Mouse (Mus musculus) CH12.LX (cell line): Measurements from ENCODE around the gene Selenow. TPM values are rescaled to one million over a fixed set of nuclear protein-coding genes. Genes with fewer than 3 reads are reported as not detected.

Source experiments
- DNase-seq: peaks from one replicate; pipeline ENCODE4 v3.0.0-alpha.2; 2013; ENCODE audit errors: extremely low read depth
- H3K27ac ChIP-seq: 2 replicates; pipeline ENCODE4 v1.5.1; 2012; ENCODE audit warnings: low read depth, mild to moderate bottlenecking, control low read depth, moderate library complexity; ENCODE audit not compliant: insufficient read depth
- H3K27me3 ChIP-seq: replicated peaks from 2 replicates; pipeline ENCODE3; 2012; ENCODE audit warnings: inconsistent platforms
- H3K36me3 ChIP-seq, 2 experiments: replicated peaks in 1 of 2; 2 replicates each; pipeline versions ENCODE3 to v1.6.1; 2012; ENCODE audit warnings: inconsistent platforms in 1 of 2, low read length in 1 of 2, mild to moderate bottlenecking in 1 of 2, mixed read lengths in 1 of 2, moderate library complexity in 1 of 2; ENCODE audit not compliant: control insufficient read depth in 1 of 2, insufficient read depth in 1 of 2
- H3K4me1 ChIP-seq, 2 experiments: 2 replicates each; pipeline ENCODE4 v1.6.1; 2012; ENCODE audit warnings: inconsistent platforms in 1 of 2, moderate library complexity in 1 of 2; ENCODE audit not compliant: insufficient read depth in 2 of 2, control insufficient read depth in 1 of 2
- H3K4me2 ChIP-seq: 2 replicates; pipeline ENCODE4 v1.6.1; 2012; ENCODE audit warnings: low read depth, mild to moderate bottlenecking, control low read depth; ENCODE audit not compliant: poor library complexity, insufficient read depth, severe bottlenecking
- H3K4me3 ChIP-seq, 3 experiments: fragments of 150-350 bp in 1 of 3; sonication (generic) in 1 of 3; replicated peaks in 1 of 3; 2 replicates each; pipeline versions ENCODE3 to v1.5.1; 2011 to 2012; ENCODE audit warnings: low read depth in 2 of 3, low read length in 2 of 3, mild to moderate bottlenecking in 2 of 3, moderate library complexity in 2 of 3, control low read depth in 1 of 3, improper control_type of control experiment in 1 of 3, inconsistent platforms in 1 of 3, mixed read lengths in 1 of 3; ENCODE audit not compliant: poor library complexity in 1 of 3
- H3K79me2 ChIP-seq: replicated peaks from 2 replicates; pipeline ENCODE4 v1.6.1; 2012; ENCODE audit warnings: mild to moderate bottlenecking, moderate library complexity; ENCODE audit not compliant: control insufficient read depth, poor library complexity, insufficient read depth, severe bottlenecking; ENCODE audit errors: extremely low read depth
- H3K9ac ChIP-seq: 2 replicates; pipeline ENCODE4 v1.6.1; 2012; ENCODE audit warnings: low read depth, mild to moderate bottlenecking, control low read depth, moderate library complexity; ENCODE audit not compliant: insufficient read depth
- H3K9me3 ChIP-seq: replicated peaks from 2 replicates; pipeline ENCODE3; 2012; ENCODE audit warnings: low read length, inconsistent platforms, mixed read lengths
- BHLHE40 ChIP-seq: IDR thresholded peaks from 2 replicates; pipeline ENCODE4 v1.6.1; 2011; ENCODE audit warnings: mild to moderate bottlenecking, low read depth, low read length, improper control_type of control experiment
- CHD1 ChIP-seq: IDR thresholded peaks from 2 replicates; pipeline ENCODE4 v1.6.1; 2012; ENCODE audit warnings: low read depth, low read length, improper control_type of control experiment, inconsistent platforms
- E2F4 ChIP-seq: IDR thresholded peaks from 2 replicates; pipeline ENCODE4 v1.6.1; 2011; ENCODE audit warnings: low read depth, low read length, improper control_type of control experiment; ENCODE audit not compliant: insufficient replicate concordance
- EP300 ChIP-seq: IDR thresholded peaks from 2 replicates; pipeline ENCODE4 v1.6.1; 2011; ENCODE audit warnings: low read length, improper control_type of control experiment
- ETS1 ChIP-seq: conservative IDR thresholded peaks from 2 replicates; pipeline ENCODE4 v1.6.1; 2012; ENCODE audit warnings: low read depth, mild to moderate bottlenecking, inconsistent platforms, low read length, improper control_type of control experiment, moderate library complexity
- IRF4 ChIP-seq: IDR thresholded peaks from 2 replicates; pipeline ENCODE4 v1.6.1; 2014; ENCODE audit warnings: low read depth, mild to moderate bottlenecking, inconsistent platforms, low read length, improper control_type of control experiment
- JUND ChIP-seq: conservative IDR thresholded peaks from 2 replicates; pipeline ENCODE4 v1.6.1; 2011; ENCODE audit warnings: low read depth, low read length, improper control_type of control experiment
- KAT2A ChIP-seq: IDR thresholded peaks from 2 replicates; pipeline ENCODE4 v1.6.1; 2012; ENCODE audit warnings: low read length, improper control_type of control experiment, inconsistent platforms; ENCODE audit not compliant: insufficient replicate concordance
- MAFK ChIP-seq: IDR thresholded peaks from 2 replicates; pipeline ENCODE4 v1.6.1; 2011; ENCODE audit warnings: low read length, improper control_type of control experiment; ENCODE audit not compliant: insufficient replicate concordance
- MAX ChIP-seq: IDR thresholded peaks from 2 replicates; pipeline ENCODE4 v1.6.1; 2011; ENCODE audit warnings: low read length, improper control_type of control experiment
- MAZ ChIP-seq: IDR thresholded peaks from 2 replicates; pipeline ENCODE4 v1.6.1; 2012; ENCODE audit warnings: low read depth, mild to moderate bottlenecking, inconsistent platforms, low read length, improper control_type of control experiment, moderate library complexity
- MEF2A ChIP-seq: IDR thresholded peaks from 2 replicates; pipeline ENCODE4 v1.6.1; 2014; ENCODE audit warnings: low read depth, mild to moderate bottlenecking, inconsistent platforms, low read length, improper control_type of control experiment, borderline replicate concordance
- MYC ChIP-seq: IDR thresholded peaks from 2 replicates; pipeline ENCODE4 v1.6.1; 2011; ENCODE audit warnings: low read depth, mild to moderate bottlenecking, improper control_type of control experiment, low read length
- NELFE ChIP-seq: IDR thresholded peaks from 2 replicates; pipeline ENCODE4 v1.6.1; 2011; ENCODE audit warnings: low read depth, low read length, improper control_type of control experiment
- PAX5 ChIP-seq: IDR thresholded peaks from 2 replicates; pipeline ENCODE4 v1.6.1; 2012; ENCODE audit warnings: low read length, inconsistent platforms, mixed read lengths
- POLR2A ChIP-seq: IDR thresholded peaks from 2 replicates; pipeline ENCODE4 v1.6.1; 2011; ENCODE audit warnings: low read depth, mild to moderate bottlenecking, improper control_type of control experiment, low read length
- POLR2AphosphoS2 ChIP-seq: IDR thresholded peaks from 2 replicates; pipeline ENCODE4 v1.6.1; 2011; ENCODE audit warnings: low read depth, low read length, improper control_type of control experiment
- RCOR1 ChIP-seq: conservative IDR thresholded peaks from 2 replicates; pipeline ENCODE4 v1.6.1; 2012; ENCODE audit warnings: low read depth, mild to moderate bottlenecking, inconsistent platforms, low read length, improper control_type of control experiment
- SIN3A ChIP-seq: IDR thresholded peaks from 2 replicates; pipeline ENCODE4 v1.6.1; 2012; ENCODE audit warnings: low read length, improper control_type of control experiment, inconsistent platforms
- SMC3 ChIP-seq: IDR thresholded peaks from 2 replicates; pipeline ENCODE4 v1.6.1; 2011; ENCODE audit warnings: low read depth, low read length, improper control_type of control experiment
- TBP ChIP-seq: conservative IDR thresholded peaks from 2 replicates; pipeline ENCODE4 v1.6.1; 2011; ENCODE audit warnings: low read depth, low read length, improper control_type of control experiment
- TCF12 ChIP-seq: IDR thresholded peaks from 2 replicates; pipeline ENCODE4 v1.6.1; 2014; ENCODE audit warnings: low read depth, mild to moderate bottlenecking, inconsistent platforms, low read length, improper control_type of control experiment
- ZC3H11A ChIP-seq: IDR thresholded peaks from 2 replicates; pipeline ENCODE4 v1.6.1; 2012; ENCODE audit warnings: low read depth, mild to moderate bottlenecking, inconsistent platforms, low read length, improper control_type of control experiment
- ZMIZ1 ChIP-seq: IDR thresholded peaks from 2 replicates; pipeline ENCODE4 v1.6.1; 2012; ENCODE audit warnings: low read depth, mild to moderate bottlenecking, inconsistent platforms, low read length, improper control_type of control experiment
- ZNF384 ChIP-seq: IDR thresholded peaks from 2 replicates; pipeline ENCODE4 v1.6.1; 2012; ENCODE audit warnings: low read depth, low read length, improper control_type of control experiment, inconsistent platforms
- dilution Hi-C: fragments of 300-500 bp; cut with MboI; formaldehyde crosslinking; loops from 2 replicates; pipeline ENCODE4 v1.14.3; 2020; ENCODE audit warnings: low sequenced_read_pairs; ENCODE audit not compliant: extremely low pct_unique_long_range_greater_than_20kb, extremely low pct_ligation_motif_present
- in situ Hi-C: fragments of 300-500 bp; cut with MboI; formaldehyde crosslinking; loops from 3 replicates; pipeline ENCODE4 v1.14.3; 2019; ENCODE audit warnings: low sequenced_read_pairs, low pct_ligation_motif_present, low pct_unique_long_range_greater_than_20kb, mixed read lengths
- polyA plus RNA-seq: library from polyadenylated mRNA; unstranded; fragments of >175 nt; gene quantifications from 2 replicates; pipeline ENCODE4 v1.2.1, GENCODE M21; 2012; ENCODE audit warnings: low read depth; ENCODE audit not compliant: insufficient read length
- total RNA-seq, 2 experiments: library from RNA; depleted of rRNA; stranded (reverse); fragments of 300-350 nt in 1 of 2; fragments of >200 nt in 1 of 2; gene quantifications; 2 replicates each; pipeline ENCODE4 v1.2.3; 2012 to 2014

The Selenow gene
- total and polyA plus RNA-seq, 3 experiments: 44.9 to 257 (median 65.2) TPM

DNA sequence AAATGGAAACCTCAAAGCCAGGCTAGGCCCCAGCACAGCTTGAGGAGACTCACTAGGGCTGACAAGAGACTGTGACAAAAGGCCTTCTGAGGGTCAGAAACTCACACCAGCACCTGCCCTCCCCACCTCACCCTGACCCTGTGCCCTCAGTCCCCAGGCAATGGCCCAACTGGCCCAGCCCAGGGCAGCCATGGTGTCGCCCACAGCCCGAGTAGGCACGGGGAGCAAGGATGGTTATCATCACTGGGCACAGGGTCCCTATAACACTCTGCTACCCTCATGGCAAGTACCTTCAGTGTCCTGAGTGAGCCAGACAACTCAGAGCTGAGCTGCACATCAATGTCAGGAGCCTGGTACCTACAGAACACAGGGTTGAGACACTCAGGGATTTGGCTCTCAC, 16.4 kb upstream of the Selenow start:
- dilution Hi-C loops (no loop called here), in situ Hi-C loops (loop anchor here (25.0 kb wide), 1 partner anchor 849 kb away; the partner anchor contains the start of gene Slc1a5)
- Histone ChIP-seq H3K4me3 (no peak overlapping the region), H3K36me3 (peaks cover 63 to 84% of the 10 kb centered on the region in 2 experiments), H3K4me2 (no peak overlapping the region), H3K27ac (no peak overlapping the region), H3K4me1 (peaks cover 0 to 2% of the 10 kb centered on the region in 2 experiments; a peak in 2 of 4 replicates), H3K9ac (no peak overlapping the region), H3K79me2 (peaks cover 9% of the 10 kb centered on the region), H3K27me3 (no peaks in the 10 kb centered on the region), H3K9me3 (no peaks in the 10 kb centered on the region)
- DNase-seq: no peak
- TF ChIP-seq ETS1 (no peak), TCF12 (no peak), MEF2A (no peak), MAFK (no peak), TBP (no peak), EP300 (no peak), RCOR1 (no peak), POLR2A (no peak), MAX (no peak), PAX5 (no peak), ZNF384 (no peak), MAZ (no peak), E2F4 (no peak), MYC (no peak), BHLHE40 (no peak), NELFE (no peak), POLR2AphosphoS2 (no peak), ZMIZ1 (no peak), ZC3H11A (no peak)

DNA sequence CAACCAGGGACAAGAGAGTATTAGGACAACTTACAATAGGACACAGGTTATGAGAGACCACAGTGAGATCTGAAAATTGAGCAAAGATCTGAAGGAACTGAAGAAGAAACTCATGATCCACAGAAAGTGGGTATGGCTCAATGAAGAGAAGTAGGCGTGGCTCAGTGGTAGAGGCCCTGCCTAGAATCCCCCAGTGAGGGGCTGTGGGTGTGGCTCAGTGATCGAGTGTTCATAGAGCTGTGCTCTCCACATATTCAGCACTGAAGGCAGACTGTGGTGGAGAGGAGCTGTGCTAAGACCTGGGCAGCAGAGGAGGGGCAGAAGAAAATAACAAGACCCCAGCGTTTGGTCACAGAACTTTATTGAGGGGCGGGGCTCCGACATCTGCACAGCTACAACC, 15.3 kb upstream of the Selenow start:
- dilution Hi-C loops (no loop called here), in situ Hi-C loops (loop anchor here (25.0 kb wide), 1 partner anchor 850 kb away; the partner anchor contains the start of gene Slc1a5)
- Histone ChIP-seq H3K4me3 (no peak overlapping the region), H3K4me1 (no peaks in the 10 kb centered on the region), H3K9ac (no peak overlapping the region), H3K9me3 (no peaks in the 10 kb centered on the region), H3K79me2 (no peaks in the 10 kb centered on the region), H3K4me2 (no peak overlapping the region), H3K27me3 (no peaks in the 10 kb centered on the region), H3K36me3 (peaks cover 53 to 73% of the 10 kb centered on the region in 2 experiments), H3K27ac (no peak overlapping the region)
- DNase-seq: no peak
- no peak for TF ChIP-seq MEF2A
- no peak for TF ChIP-seq SMC3
- no peak for TF ChIP-seq KAT2A
- no peak for TF ChIP-seq SIN3A
- no peak for TF ChIP-seq CHD1
- no peak for TF ChIP-seq ZNF384
- TF ChIP-seq JUND: no peak
- TF ChIP-seq IRF4: no peak
- no peak for TF ChIP-seq POLR2A
- TF ChIP-seq BHLHE40: no peak
- TF ChIP-seq ETS1: no peak
- no peak for TF ChIP-seq PAX5
- TF ChIP-seq POLR2AphosphoS2: no peak
- TF ChIP-seq NELFE: no peak
